Mouse (Mus musculus): ENCODE data around the gene Phldb3.

Phldb3 gene

GRCm38 (mm10) chr7:24610144-24610878, at the start of gene Phldb3:
Gene Phldb3 (plus strand): TSS chr7:24610763.
- no peak for DNase-seq (ENCODE audit: low spot score)

DNA sequence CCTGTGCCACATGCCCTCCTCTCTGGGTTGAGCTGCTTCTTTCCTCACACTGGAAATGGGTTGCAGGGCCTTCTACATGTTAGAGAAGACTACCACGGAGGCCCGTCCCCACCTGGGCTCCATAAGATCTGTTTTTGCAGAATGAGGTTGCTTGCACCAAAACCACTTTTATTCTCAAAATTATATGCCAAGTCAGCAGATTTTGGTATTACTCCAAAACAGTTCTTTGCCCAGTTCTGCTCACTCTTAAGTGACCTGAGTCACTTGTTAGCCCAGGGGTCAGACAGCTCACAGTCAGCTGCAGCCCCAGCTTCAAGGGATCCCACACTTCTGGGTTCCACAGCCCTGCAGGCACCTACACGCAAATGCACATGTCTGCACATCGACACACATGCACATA, 49.1 kb upstream of the Phldb3 start:
- DNase-seq (ENCODE audit: low spot score) = no peak

- DNase-seq (ENCODE audit: low spot score) = no peak
These were observed 47.2 kb upstream of the Phldb3 start for GRCm38 (mm10) chr7:24563191-24563836.

- no peak for DNase-seq (ENCODE audit: low spot score)
These were observed 46.7 kb upstream of the Phldb3 start for GRCm38 (mm10) chr7:24563837-24564206.

- no peak for DNase-seq (ENCODE audit: low spot score)
These were observed 45.8 kb upstream of the Phldb3 start for GRCm38 (mm10) chr7:24564607-24565265.

GRCm38 (mm10) chr7:24565627-24566026, 44.9 kb upstream of the Phldb3 start:
- no peak for DNase-seq (ENCODE audit: low spot score)

DNA sequence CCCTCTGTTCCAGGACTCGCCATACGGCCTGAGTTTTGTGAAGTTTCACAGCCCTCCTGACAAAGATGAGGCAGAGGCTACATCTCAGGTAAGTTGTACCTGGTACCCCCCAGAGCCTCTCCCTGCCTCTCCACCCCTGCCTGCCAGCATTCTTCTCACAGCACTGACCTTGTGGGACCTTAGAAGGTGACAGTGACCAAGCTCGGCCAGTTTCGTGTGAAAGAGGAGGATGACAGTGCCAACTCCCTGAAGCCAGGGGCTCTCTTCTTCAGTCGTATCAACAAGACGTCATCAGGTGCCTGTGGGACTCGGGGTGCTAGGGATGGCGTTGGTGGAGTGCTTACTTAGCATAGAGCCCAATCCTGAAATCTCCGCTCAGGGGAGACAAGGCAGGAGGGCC, 44.4 kb upstream of the Phldb3 start:
- no peak for DNase-seq (ENCODE audit: low spot score)

DNA sequence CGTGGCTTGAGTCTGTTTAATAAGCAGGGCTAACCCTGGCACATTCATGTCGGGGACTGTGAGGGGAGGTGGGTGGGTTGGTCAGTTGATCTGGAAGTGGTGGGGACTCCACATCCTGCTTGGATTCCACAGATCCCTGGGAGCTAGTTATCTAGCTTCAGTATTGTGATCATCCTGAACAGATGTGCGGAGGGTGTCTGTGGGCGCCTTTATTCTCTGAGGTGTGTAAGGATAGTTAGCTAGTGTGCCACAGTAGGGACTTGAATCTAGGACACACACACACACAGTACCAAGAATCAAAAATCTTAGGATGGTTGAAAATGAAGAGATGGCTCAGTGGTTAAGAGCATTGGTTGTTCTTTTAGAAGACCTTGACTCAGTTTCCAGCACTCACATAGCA, 42.1 kb upstream of the Phldb3 start:
- DNase-seq (ENCODE audit: low spot score) = no peak

GRCm38 (mm10) chr7:24571071-24571470, 39.5 kb upstream of the Phldb3 start:
- DNase-seq (ENCODE audit: low spot score) = no peak

DNA sequence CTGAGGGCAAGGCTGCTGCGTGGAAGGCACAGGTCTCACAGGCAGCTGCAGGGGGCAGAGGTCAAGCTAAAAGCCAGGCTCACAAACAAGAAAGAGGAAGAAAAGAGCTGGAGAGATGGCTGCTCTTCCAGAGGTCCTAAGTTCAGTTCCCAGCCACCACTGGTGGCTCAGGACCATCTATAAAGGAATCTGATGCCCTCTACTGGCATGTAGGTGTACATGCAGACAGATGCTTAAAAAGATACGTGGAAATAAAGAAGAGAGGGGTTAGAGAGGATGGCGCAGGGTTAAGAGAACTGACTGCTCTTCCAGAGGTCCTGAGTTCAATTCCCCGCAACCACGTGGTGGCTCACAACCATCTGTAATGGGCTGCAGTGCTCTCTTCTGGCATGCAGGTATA, 38.1 kb upstream of the Phldb3 start:
- no peak for DNase-seq (ENCODE audit: low spot score)

DNA sequence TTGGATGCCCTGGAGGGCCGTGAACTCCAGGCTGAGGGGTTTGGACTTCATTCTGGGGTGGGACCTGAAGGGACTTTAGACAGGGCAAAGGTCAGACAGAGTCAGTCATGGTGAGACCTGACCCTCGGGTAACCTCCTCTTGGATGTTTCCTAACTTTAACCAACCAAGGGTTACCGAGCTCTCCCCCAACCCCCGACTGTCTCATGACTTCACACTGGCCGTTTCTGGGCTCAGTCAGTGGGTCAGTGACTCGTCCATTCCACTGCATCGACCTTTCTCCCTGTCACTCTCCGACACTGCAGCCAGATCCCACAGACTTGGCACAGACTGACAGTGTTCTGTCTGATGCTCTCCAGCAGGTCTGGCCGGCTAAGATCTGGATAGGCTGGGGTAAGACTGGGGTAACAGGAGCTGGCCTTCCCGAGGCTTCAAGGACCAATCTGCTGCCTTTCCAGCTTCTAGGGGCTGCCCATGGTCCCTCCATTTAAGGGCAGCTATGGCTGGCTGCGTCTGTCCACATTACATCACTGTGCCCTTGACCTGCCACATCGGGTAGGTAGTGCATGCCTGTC, 36.3 kb upstream of the Phldb3 start:
- no peak for DNase-seq (ENCODE audit: low spot score)

DNA sequence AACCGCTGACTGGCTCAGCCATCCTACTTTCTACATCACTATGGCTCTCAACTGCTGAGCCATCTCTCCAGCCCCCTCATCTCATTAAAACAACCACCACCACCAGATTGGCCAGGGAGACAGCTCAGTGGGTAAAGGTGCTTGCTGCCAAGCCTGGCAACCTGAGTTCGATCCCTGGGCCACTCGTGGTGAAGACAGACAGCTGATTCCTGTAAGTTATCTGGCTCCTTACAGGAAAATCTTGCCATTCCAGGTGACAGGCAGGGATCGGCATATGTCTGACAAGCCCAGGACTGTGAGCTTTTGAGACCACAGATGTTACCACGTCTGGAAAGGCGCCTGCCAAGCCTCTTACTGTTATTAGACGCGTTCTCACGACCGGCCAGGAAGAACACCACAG, 32.8 kb upstream of the Phldb3 start:
- no peak for DNase-seq (ENCODE audit: low spot score)

GRCm38 (mm10) chr7:24584876-24585275, 25.7 kb upstream of the Phldb3 start:
- no peak for DNase-seq (ENCODE audit: low spot score)

- DNase-seq (ENCODE audit: low spot score) = no peak
These were observed 24.6 kb upstream of the Phldb3 start for GRCm38 (mm10) chr7:24585995-24586394.

DNA sequence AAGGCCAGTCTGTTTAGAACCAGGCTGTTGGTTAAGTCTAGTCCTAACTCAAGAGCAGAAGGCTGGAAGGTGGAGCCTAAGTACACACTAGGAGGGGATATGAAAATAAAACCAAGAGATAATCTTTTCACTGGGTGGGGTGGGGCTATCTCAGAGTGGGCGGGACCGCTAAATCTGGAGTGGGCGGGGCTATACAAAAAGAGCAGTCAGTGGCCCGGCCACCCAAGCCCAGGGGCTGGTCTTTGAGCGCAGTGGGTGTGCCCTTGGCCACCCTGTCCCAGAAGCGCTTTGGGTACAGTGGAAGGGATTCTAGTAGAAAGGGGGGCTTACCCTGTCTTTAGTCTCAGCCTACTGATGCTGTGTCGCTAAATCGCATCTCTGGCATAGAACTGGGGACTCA, 23.7 kb upstream of the Phldb3 start:
- DNase-seq (ENCODE audit: low spot score) = no peak

DNA sequence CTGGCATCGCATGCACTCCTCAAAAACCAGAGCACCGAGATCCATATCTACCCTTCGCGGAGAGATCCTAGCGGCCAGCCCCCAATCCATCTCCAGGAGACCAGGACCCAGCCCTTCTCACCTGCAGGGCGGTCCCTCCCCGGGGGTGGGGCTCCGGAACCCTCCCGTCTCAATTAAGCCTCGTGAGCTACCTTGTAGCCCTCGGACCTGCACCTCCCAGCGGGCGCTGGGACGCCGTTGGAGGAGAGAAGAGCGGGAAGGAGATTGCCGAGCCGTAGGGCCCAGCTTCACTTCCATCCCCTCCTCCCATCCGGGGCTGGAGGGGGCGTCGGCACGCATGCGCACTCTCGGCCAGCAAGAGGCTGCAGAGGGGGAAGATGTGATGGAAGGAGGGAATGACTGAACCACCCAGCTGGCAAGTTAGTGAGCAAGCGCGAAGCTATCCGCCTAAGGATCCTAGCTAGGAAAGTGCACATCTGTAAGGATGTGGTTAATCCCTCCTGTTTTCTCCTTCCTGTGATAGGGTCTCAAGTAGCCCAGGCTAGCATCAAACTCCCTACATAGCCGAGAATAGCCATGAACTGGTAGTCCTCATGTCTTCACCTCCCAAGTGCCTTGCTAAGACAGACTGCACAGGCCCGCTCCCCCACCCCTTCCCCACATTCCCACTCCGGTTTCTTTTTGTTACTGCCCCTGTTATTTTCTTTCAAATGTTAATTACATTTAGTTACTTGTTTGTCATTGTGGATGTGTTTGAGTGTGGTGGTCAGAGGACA, 23.0 kb upstream of the Phldb3 start, which contains the start of the genes Ethe1 and Zfp575:
Gene Ethe1, plus strand, starts transcription at position 214 of the 776 bp plus-strand sequence.
Gene Zfp575, minus strand, starts transcription at position 312 of the 776 bp plus-strand sequence.
- peak; percentile 62 for DNase-seq (ENCODE audit: low spot score)

DNA sequence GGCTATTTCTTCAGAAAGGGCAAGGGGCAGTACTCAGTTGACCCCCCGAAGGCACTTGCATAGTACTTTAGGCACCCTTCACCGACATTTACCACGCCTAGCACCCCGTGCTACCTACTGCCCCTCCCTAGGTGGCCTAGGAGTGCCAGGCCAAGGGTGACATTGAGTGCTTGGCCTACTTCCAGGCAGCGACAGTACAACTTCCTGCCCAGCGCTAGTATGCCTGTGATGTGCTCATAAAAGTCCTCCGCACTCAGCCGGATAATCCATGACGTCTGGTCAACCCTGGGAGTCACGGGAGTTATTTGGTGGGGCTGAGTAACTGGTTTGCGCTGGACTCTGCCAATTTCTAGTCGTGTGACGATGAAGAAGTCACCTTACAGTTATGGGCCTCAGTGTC, 22.2 kb upstream of the Phldb3 start:
- DNase-seq (ENCODE audit: low spot score) = no peak

DNA sequence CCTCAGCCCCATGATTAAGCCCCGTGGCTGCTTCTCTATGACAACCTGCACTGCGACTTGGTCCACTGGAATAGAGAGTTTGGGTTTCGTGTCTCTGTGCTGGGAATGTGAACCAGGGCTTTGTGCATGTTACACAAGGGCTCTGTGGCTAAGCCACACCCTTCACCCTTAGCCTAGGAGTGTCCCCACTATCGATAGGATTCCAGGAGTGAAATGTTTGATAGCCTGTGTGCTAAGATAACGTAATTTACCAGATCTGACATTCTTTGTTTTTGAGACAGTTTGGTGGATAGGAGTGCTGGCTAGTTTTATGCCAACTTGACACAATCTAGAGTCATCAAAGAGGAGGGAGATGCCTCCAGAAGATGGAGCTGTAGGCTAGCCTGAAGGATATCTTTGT, 18.8 kb upstream of the Phldb3 start:
- DNase-seq (ENCODE audit: low spot score) = no peak

DNA sequence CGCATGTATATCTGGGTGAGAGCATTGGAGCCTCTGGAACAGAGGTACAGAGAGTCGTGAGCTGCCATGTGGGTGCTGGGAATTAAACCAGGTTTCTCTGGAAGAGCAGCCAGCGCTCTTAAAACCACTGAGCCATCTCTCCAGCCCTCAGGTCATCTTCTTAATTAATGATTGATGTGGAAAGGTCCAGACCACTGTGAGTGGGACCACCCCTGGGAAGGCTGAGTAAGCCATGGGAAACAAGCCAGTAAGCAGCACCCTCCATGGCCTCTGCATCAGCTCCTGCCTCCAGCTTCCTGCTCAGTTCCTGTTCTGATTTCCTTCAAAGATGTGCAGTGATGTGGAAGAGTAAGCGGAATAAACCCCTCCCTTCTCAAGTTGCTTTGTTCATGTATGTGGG, 18.4 kb upstream of the Phldb3 start:
- DNase-seq (ENCODE audit: low spot score) = no peak

GRCm38 (mm10) chr7:24592781-24593180, 17.8 kb upstream of the Phldb3 start:
- DNase-seq (ENCODE audit: low spot score) = no peak

DNA sequence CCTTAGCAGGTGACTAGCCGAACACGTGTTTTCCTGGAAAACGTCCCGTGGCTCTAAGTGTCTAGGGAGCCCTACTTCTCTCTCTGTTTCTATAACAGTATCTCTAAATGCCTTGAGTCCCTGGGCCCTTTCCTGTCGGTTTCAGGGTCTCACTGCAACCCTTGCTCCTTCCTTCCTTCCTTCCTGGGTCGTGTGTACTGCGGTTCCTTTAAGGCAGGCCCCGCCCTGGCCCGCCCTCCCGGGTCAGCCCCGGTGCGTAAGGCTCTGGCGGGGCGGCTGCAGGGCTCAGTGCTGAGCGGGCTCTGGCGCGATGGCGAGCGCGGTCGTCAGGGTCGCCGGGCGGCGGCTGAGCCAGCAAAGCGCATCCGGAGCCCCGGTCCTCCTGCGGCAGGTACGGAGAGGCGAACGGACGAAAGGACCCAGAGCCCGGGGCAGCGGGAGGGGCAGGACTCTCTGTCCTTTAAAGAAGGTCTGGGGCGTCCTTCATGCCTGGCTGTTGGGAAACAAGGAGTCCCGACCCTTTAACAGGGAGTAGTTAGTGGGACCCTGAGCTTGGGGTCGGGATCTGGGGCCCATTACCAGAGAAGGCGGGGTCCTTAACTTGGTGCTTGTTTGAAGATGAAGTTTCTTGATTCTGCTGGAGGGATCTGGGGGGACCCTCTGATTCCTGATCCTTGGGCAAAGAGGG, 16.8 kb upstream of the Phldb3 start:
- no peak for DNase-seq (ENCODE audit: low spot score)

Data from testis, postnatal 14 days (tissue).